Mouse (Mus musculus): ENCODE measurements around the gene Bbs7.
"Not testable (repeated sequence)": the region's sequence is repeated elsewhere in the genome, so short reads cannot be mapped to it uniquely, and the experiment has no call there.

Gene Bbs7

GRCm38 (mm10) chr3:36613202-36613907, at the start of gene Bbs7:
Gene Bbs7, minus strand, starts transcription at chr3:36613477.
- peak; percentile 94 for DNase-seq

- DNase-seq, result not testable (repeated sequence)
Measured at GRCm38 (mm10) chr3:36645245-36645559, 31.9 kb upstream of the Bbs7 start.

- DNase-seq, result no peak
Measured at GRCm38 (mm10) chr3:36644554-36645244, 31.4 kb upstream of the Bbs7 start.

- DNase-seq, result no peak
Measured at GRCm38 (mm10) chr3:36643354-36643753, 30.1 kb upstream of the Bbs7 start.

GRCm38 (mm10) chr3:36642736-36643135, 29.5 kb upstream of the Bbs7 start:
- DNase-seq, result no peak

- no peak for DNase-seq
Measured at GRCm38 (mm10) chr3:36640787-36641186, 27.5 kb upstream of the Bbs7 start.

- DNase-seq, result peak; percentile 34 to 44
Measured at GRCm38 (mm10) chr3:36635449-36635848, 22.2 kb upstream of the Bbs7 start.

- DNase-seq, result no peak
Measured at GRCm38 (mm10) chr3:36626803-36627202, 13.5 kb upstream of the Bbs7 start.

- DNase-seq, result no peak
Measured at GRCm38 (mm10) chr3:36618181-36618580, 4.9 kb upstream of the Bbs7 start.

GRCm38 (mm10) chr3:36613908-36614255, 605 bp upstream of the Bbs7 start:
- peak; percentile 28 to 48 for DNase-seq

- peak; percentile 9 to 24 for DNase-seq
Measured at GRCm38 (mm10) chr3:36612687-36613086, 590 bp downstream of the Bbs7 start.

GRCm38 (mm10) chr3:36605894-36606783, 7.1 kb downstream of the Bbs7 start:
- no peak for DNase-seq

- not testable (repeated sequence) for DNase-seq
Measured at GRCm38 (mm10) chr3:36599773-36600172, 13.5 kb downstream of the Bbs7 start.

GRCm38 (mm10) chr3:36598811-36599210, 14.5 kb downstream of the Bbs7 start:
- no peak for DNase-seq

- peak; percentile 97 to 98 for DNase-seq
Measured at GRCm38 (mm10) chr3:36571827-36572378, 41.4 kb downstream of the Bbs7 start, which contains the start of gene Ccna2. Gene Ccna2, minus strand, starts transcription at chr3:36572150.

- no peak for DNase-seq
Measured at GRCm38 (mm10) chr3:36571361-36571826, 41.9 kb downstream of the Bbs7 start.

- DNase-seq, result no peak
Measured at GRCm38 (mm10) chr3:36569836-36570235, 43.4 kb downstream of the Bbs7 start.

- DNase-seq, result no peak
Measured at GRCm38 (mm10) chr3:36563666-36564065, 49.6 kb downstream of the Bbs7 start.

- DNase-seq, result no peak
Measured at GRCm38 (mm10) chr3:36559606-36560005, 53.7 kb downstream of the Bbs7 start.

GRCm38 (mm10) chr3:36557601-36558000, 55.7 kb downstream of the Bbs7 start:
- DNase-seq, result no peak

- DNase-seq, result peak; percentile 94 to 98
Measured at GRCm38 (mm10) chr3:36552406-36553047, 60.8 kb downstream of the Bbs7 start, which contains the start of gene Exosc9. Gene Exosc9, plus strand, starts transcription at chr3:36552606.

- DNase-seq, result peak in 1 of 2 experiments; percentile 39
Measured at GRCm38 (mm10) chr3:36551851-36552384, 61.4 kb downstream of the Bbs7 start.

Data from cerebellum, adult 18-20 months (tissue).